Mouse (Mus musculus): ENCODE measurements around the gene 4430402I18Rik. TPM values are rescaled to one million over a fixed set of nuclear protein-coding genes. Genes with fewer than 3 reads are reported as not detected.

4430402I18Rik gene
- total and polyA plus RNA-seq, 3 experiments = 0.14 to 0.51 (median 0.15) TPM

DNA sequence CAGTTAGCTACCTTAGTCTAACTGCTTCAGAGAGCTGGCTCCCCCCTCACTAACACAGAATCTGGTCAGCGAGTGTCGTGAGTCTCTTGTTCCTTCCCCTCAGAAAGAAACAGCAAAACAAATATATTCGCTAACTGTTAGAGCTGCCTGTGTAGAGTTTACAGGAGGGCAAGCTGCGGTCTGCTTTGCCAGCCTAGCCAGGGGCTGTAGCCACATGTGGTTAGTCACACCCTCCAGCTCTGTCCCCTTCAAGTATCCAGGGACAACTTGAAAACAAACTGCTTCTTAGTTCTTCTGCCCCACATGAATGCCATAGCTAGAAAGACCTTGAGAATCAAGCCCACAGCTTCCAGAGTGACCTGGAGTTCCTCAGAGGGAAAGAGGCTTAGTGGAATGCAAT lies 26.3 kb downstream of the 4430402I18Rik start:
- dilution Hi-C loops (cut with MboI; ENCODE audit: extremely low pct_ligation_motif_present, extremely low pct_unique_long_range_greater_than_20kb, low sequenced_read_pairs) = no loop called here
- no peaks in the 10 kb centered on the region for H3K79me2 ChIP-seq (replicated peaks; ENCODE audit: control insufficient read depth, extremely low read depth, insufficient read depth, poor library complexity, severe bottlenecking)
- in situ Hi-C loops (cut with MboI; ENCODE audit: low pct_ligation_motif_present, low pct_unique_long_range_greater_than_20kb, low sequenced_read_pairs) = no loop called here
- H3K27ac ChIP-seq (ENCODE audit: insufficient read depth, low read depth) = no peak overlapping the region
- no peak for TF ChIP-seq MAZ (IDR thresholded peaks at IDR 0.05; ENCODE audit: low read depth, low read length)
- TF ChIP-seq TCF12 (IDR thresholded peaks at IDR 0.05; ENCODE audit: low read depth, low read length) = no peak
- no peak for TF ChIP-seq MAFK (IDR thresholded peaks at IDR 0.05; ENCODE audit: insufficient replicate concordance, low read length)
- no peak for TF ChIP-seq RCOR1 (conservative IDR thresholded peaks at IDR 0.05; ENCODE audit: low read depth, low read length)
- TF ChIP-seq ZNF384 (IDR thresholded peaks at IDR 0.05; ENCODE audit: low read depth, low read length) = no peak
- no peak for TF ChIP-seq ZKSCAN1 (IDR thresholded peaks at IDR 0.05; ENCODE audit: borderline replicate concordance, low read depth, low read length)
- no peak for TF ChIP-seq RAD21 (IDR thresholded peaks at IDR 0.05; ENCODE audit: low read depth, low read length)
- no peak for TF ChIP-seq IRF4 (IDR thresholded peaks at IDR 0.05; ENCODE audit: low read depth, low read length)
- TF ChIP-seq KAT2A (IDR thresholded peaks at IDR 0.05; ENCODE audit: insufficient replicate concordance, low read length) = no peak
- TF ChIP-seq POLR2A (IDR thresholded peaks at IDR 0.05; ENCODE audit: low read depth, low read length) = no peak
- TF ChIP-seq ELF1 (IDR thresholded peaks at IDR 0.05; ENCODE audit: low read depth, low read length) = no peak
- TF ChIP-seq UBTF (IDR thresholded peaks at IDR 0.05; ENCODE audit: low read depth, low read length) = no peak
- TF ChIP-seq GABPA (IDR thresholded peaks at IDR 0.05; ENCODE audit: insufficient replicate concordance, low read depth, low read length) = no peak
- TF ChIP-seq ETS1 (conservative IDR thresholded peaks at IDR 0.05; ENCODE audit: low read depth, low read length) = no peak
- no peak for TF ChIP-seq ZC3H11A (IDR thresholded peaks at IDR 0.05; ENCODE audit: low read depth, low read length)
- no peak for TF ChIP-seq MEF2A (IDR thresholded peaks at IDR 0.05; ENCODE audit: borderline replicate concordance, low read depth, low read length)
- TF ChIP-seq PAX5 (IDR thresholded peaks at IDR 0.05; ENCODE audit: low read length) = no peak
- no peak for TF ChIP-seq MXI1 (IDR thresholded peaks at IDR 0.05; ENCODE audit: low read depth, low read length)
- no peaks in the 10 kb centered on the region for H3K27me3 ChIP-seq (replicated peaks)
- H3K36me3 ChIP-seq (replicated peaks in 1 of 2; ENCODE audit: control insufficient read depth in 1 of 2, insufficient read depth in 1 of 2, low read length in 1 of 2) = no peaks in the 10 kb centered on the region
- no peaks in the 10 kb centered on the region for H3K9me3 ChIP-seq (replicated peaks; ENCODE audit: low read length)
- no peak overlapping the region for H3K4me2 ChIP-seq (ENCODE audit: insufficient read depth, low read depth, poor library complexity, severe bottlenecking)
- no peak overlapping the region for H3K4me3 ChIP-seq (replicated peaks in 1 of 3; ENCODE audit: low read depth in 2 of 3, low read length in 2 of 3, poor library complexity in 1 of 3)
- DNase-seq (ENCODE audit: extremely low read depth) = no peak
- no peak overlapping the region for H3K9ac ChIP-seq (ENCODE audit: insufficient read depth, low read depth)
- H3K4me1 ChIP-seq (ENCODE audit: control insufficient read depth in 1 of 2, insufficient read depth in 2 of 2) = peaks cover 0 to 2% of the 10 kb centered on the region in 2 experiments; a peak in 1 of 4 replicates

DNA sequence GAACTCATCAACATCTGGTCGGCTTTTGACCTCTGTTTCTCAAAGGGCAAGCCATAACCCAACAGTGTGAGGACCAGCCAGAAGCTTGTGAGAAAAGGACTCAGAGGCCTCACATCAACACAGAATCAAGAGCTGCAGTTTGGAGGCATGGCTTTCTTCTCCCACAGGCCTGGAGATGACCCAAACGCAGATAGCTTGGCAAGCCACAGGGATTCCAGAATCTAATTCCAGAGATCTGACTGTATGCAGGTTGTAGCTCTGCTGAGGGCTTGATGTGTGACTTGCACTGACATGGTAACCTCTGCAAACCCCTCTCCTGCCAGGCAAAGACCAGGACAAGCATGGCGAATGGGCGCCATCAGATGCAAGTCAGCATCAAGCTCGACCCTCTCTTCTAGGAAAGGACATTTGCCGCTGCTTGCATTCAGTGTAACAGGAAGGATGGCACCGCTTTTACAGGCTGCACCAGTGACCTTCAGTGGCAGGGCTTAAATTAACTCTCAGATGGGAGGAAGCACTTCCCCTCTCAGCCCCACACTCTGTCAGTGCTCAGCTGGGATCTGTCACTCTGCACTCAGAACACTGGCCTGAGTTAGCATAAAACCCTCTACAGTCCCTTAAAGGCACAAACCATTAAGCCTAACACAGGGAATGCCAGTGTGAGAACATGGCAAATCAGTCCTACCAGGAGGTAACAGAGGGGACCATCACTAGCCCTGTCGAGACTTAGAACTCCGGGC lies 27.3 kb downstream of the 4430402I18Rik start:
- H3K27ac ChIP-seq (ENCODE audit: insufficient read depth, low read depth) = no peak overlapping the region

More for the DNA sequence above, 27.3 kb downstream of the 4430402I18Rik start:
- Histone ChIP-seq H3K27me3 (replicated peaks) (no peaks in the 10 kb centered on the region), H3K4me2 (ENCODE audit: insufficient read depth, low read depth, poor library complexity, severe bottlenecking) (no peak overlapping the region), H3K9me3 (replicated peaks; ENCODE audit: low read length) (no peaks in the 10 kb centered on the region), H3K79me2 (replicated peaks; ENCODE audit: control insufficient read depth, extremely low read depth, insufficient read depth, poor library complexity, severe bottlenecking) (no peaks in the 10 kb centered on the region), H3K4me3 (replicated peaks in 1 of 3; ENCODE audit: low read depth in 2 of 3, low read length in 2 of 3, poor library complexity in 1 of 3) (no peak overlapping the region), H3K4me1 (ENCODE audit: control insufficient read depth in 1 of 2, insufficient read depth in 2 of 2) (peaks cover 0 to 2% of the 10 kb centered on the region in 2 experiments; a peak in 1 of 4 replicates), H3K36me3 (replicated peaks in 1 of 2; ENCODE audit: control insufficient read depth in 1 of 2, insufficient read depth in 1 of 2, low read length in 1 of 2) (no peaks in the 10 kb centered on the region), H3K9ac (ENCODE audit: insufficient read depth, low read depth) (no peak overlapping the region)
- no peak for DNase-seq (ENCODE audit: extremely low read depth)
- dilution Hi-C loops (cut with MboI; ENCODE audit: extremely low pct_ligation_motif_present, extremely low pct_unique_long_range_greater_than_20kb, low sequenced_read_pairs) = no loop called here
- no peak for TF ChIP-seq MEF2A (IDR thresholded peaks at IDR 0.05; ENCODE audit: borderline replicate concordance, low read depth, low read length)
- TF ChIP-seq ETS1 (conservative IDR thresholded peaks at IDR 0.05; ENCODE audit: low read depth, low read length) = no peak
- TF ChIP-seq CHD2 (IDR thresholded peaks at IDR 0.05; ENCODE audit: low read length) = no peak
- TF ChIP-seq ELF1 (IDR thresholded peaks at IDR 0.05; ENCODE audit: low read depth, low read length) = no peak
- no peak for TF ChIP-seq NELFE (IDR thresholded peaks at IDR 0.05; ENCODE audit: low read depth, low read length)
- TF ChIP-seq IRF4 (IDR thresholded peaks at IDR 0.05; ENCODE audit: low read depth, low read length) = no peak
- TF ChIP-seq BHLHE40 (IDR thresholded peaks at IDR 0.05; ENCODE audit: low read depth, low read length) = no peak
- no peak for TF ChIP-seq USF2 (conservative IDR thresholded peaks at IDR 0.05; ENCODE audit: low read depth, low read length)
- TF ChIP-seq KAT2A (IDR thresholded peaks at IDR 0.05; ENCODE audit: insufficient replicate concordance, low read length) = no peak
- no peak for TF ChIP-seq ZMIZ1 (IDR thresholded peaks at IDR 0.05; ENCODE audit: low read depth, low read length)
- no peak for TF ChIP-seq MAZ (IDR thresholded peaks at IDR 0.05; ENCODE audit: low read depth, low read length)
- TF ChIP-seq POLR2AphosphoS2 (IDR thresholded peaks at IDR 0.05; ENCODE audit: low read depth, low read length) = no peak
- no peak for TF ChIP-seq JUND (conservative IDR thresholded peaks at IDR 0.05; ENCODE audit: low read depth, low read length)
- TF ChIP-seq USF1 (IDR thresholded peaks at IDR 0.05; ENCODE audit: low read depth, low read length) = no peak
- no peak for TF ChIP-seq GABPA (IDR thresholded peaks at IDR 0.05; ENCODE audit: insufficient replicate concordance, low read depth, low read length)
- TF ChIP-seq RCOR1 (conservative IDR thresholded peaks at IDR 0.05; ENCODE audit: low read depth, low read length) = no peak
- in situ Hi-C loops (cut with MboI; ENCODE audit: low pct_ligation_motif_present, low pct_unique_long_range_greater_than_20kb, low sequenced_read_pairs) = no loop called here
